Mouse (Mus musculus) 3T3-L1 (cell line): ENCODE measurements around the gene Psen1.

Experiments
- DNase-seq: peaks from one replicate; pipeline ENCODE4 v3.0.0-alpha.2; 2015; ENCODE audit warnings: low read depth, low spot score

The Psen1 gene

GRCm38 (mm10) chr12:83775621-83776020 is 87.7 kb downstream of the Psen1 start:
- DNase-seq, result no peak

- no peak for DNase-seq
Measured at GRCm38 (mm10) chr12:83776766-83777165, 88.8 kb downstream of the Psen1 start.

GRCm38 (mm10) chr12:83780181-83780580 is 92.2 kb downstream of the Psen1 start:
- DNase-seq, result no peak

GRCm38 (mm10) chr12:83781204-83781603 is 93.3 kb downstream of the Psen1 start:
- DNase-seq, result no peak

- no peak for DNase-seq
Measured at GRCm38 (mm10) chr12:83781640-83782278, 93.8 kb downstream of the Psen1 start.

GRCm38 (mm10) chr12:83782669-83783068 is 94.7 kb downstream of the Psen1 start:
- DNase-seq, result no peak
